Mouse (Mus musculus) lung, postnatal 0 days (tissue): ENCODE measurements around the gene Cyb5r2. TPM values are rescaled to one million over a fixed set of nuclear protein-coding genes. Genes with fewer than 3 reads are reported as not detected.
A peak's percentile ranks its signal among the peaks of the same experiment; 100 is the strongest.

Source experiments
- ATAC-seq: fragments of 200-750 bp; cut with Nextera tagmentation; 2 replicates; pipeline ENCODE4 v1.8.0; 2017; ENCODE audit warnings: moderate library complexity
- DNase-seq: peaks from one replicate; pipeline ENCODE4 v3.0.0-alpha.2; 2016; ENCODE audit warnings: low spot score
- H3K27ac ChIP-seq: fragments of 300-500 bp; sonication (generic); 2 replicates; pipeline ENCODE4 v1.5.1; 2014; ENCODE audit warnings: antibody characterized with exemption, mild to moderate bottlenecking, low read length, mixed read lengths
- H3K27me3 ChIP-seq: fragments of 300-500 bp; sonication (generic); replicated peaks from 2 replicates; pipeline ENCODE4 v1.6.1; 2014; ENCODE audit warnings: low read length, mixed read lengths; ENCODE audit not compliant: insufficient read depth
- H3K36me3 ChIP-seq: fragments of 300-500 bp; sonication (generic); 2 replicates; pipeline ENCODE4 v1.6.1; 2014; ENCODE audit warnings: low read length, mixed read lengths; ENCODE audit not compliant: insufficient read depth
- H3K4me1 ChIP-seq: fragments of 300-500 bp; sonication (generic); 2 replicates; pipeline ENCODE4 v1.6.1; 2014; ENCODE audit warnings: antibody characterized with exemption, low read depth, low read length, mixed read lengths; ENCODE audit not compliant: insufficient read depth
- H3K4me2 ChIP-seq: fragments of 300-500 bp; sonication (generic); replicated peaks from 2 replicates; pipeline ENCODE4 v1.6.1; 2014; ENCODE audit warnings: low read depth, mild to moderate bottlenecking, low read length, moderate library complexity, mixed read lengths
- H3K4me3 ChIP-seq: fragments of 300-500 bp; sonication (generic); 2 replicates; pipeline ENCODE4 v1.5.1; 2014; ENCODE audit warnings: low read depth, low read length
- H3K9ac ChIP-seq: fragments of 300-500 bp; sonication (generic); replicated peaks from 2 replicates; pipeline ENCODE4 v1.6.1; 2014; ENCODE audit warnings: low read depth, mild to moderate bottlenecking
- H3K9me3 ChIP-seq: fragments of 300-500 bp; sonication (generic); 2 replicates; pipeline ENCODE4 v1.6.1; 2016; ENCODE audit warnings: low read length, mixed read lengths
- CTCF ChIP-seq: IDR thresholded peaks from 2 replicates; pipeline ENCODE4 v1.5.1; 2016; ENCODE audit warnings: antibody characterized with exemption, mild to moderate bottlenecking
- EP300 ChIP-seq: IDR thresholded peaks from 2 replicates; pipeline ENCODE4 v1.6.1; 2016; ENCODE audit warnings: antibody characterized with exemption, mild to moderate bottlenecking, control low read depth
- whole genome bisulfite sequencing: fragments of 180-500 bp; shearing (Covaris S2); extraction: QIAGEN DNeasy Blood & Tissue Kit; methylation state at CpG from one replicate; pipeline ENCODE4 v1.1.7; 2014; 5-methylcytosine and 5-hydroxymethylcytosine counted together
- polyA plus RNA-seq: library from polyadenylated mRNA; unstranded; fragments of >200 nt; fragmentation: Nextera tagmentation; extraction: Ambion mirVana; gene quantifications from 2 replicates; pipeline ENCODE4 v1.2.1, GENCODE M21; 2015

Gene Cyb5r2
- polyA plus RNA-seq, 1 experiment from 2014 or later: 0.07 TPM

DNA sequence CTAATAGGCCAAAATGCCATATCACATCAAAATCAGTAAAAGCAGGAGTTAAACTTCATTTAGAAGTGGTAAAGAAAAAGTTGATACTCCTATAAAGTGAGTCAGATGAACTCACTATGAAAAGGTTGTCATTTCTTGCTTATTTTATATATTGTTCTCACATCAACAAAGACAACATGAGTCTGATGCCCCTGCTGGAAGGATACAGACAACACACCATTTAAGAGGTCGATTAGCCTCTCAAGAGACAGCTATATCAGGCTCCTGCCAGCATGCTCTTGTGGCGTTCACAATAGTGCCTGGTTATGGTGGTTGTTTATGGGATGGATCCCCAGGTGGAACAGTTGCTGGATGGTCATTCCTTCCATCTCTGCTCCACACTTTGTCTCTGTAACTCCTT, 24.7 kb downstream of the Cyb5r2 start:
- TF ChIP-seq EP300 (no peak), CTCF (no peak)
- H3K36me3 ChIP-seq: peaks cover 8% of the 10 kb centered on the region
- H3K27me3 ChIP-seq: no peaks in the 10 kb centered on the region
- H3K4me3 ChIP-seq: no peak overlapping the region
- H3K27ac ChIP-seq: no peak overlapping the region
- H3K9ac ChIP-seq: no peak overlapping the region
- ATAC-seq (no peak), DNase-seq (no peak)
- H3K4me1 ChIP-seq: 0 out of 2 replicates have a peak, but pooled peaks cover 3% of the 10 kb centered on the region
- no peaks in the 10 kb centered on the region for H3K9me3 ChIP-seq
- no peak overlapping the region for H3K4me2 ChIP-seq
- WGBS: 64% methylated on average over 2 of the region's 2 CpGs

DNA sequence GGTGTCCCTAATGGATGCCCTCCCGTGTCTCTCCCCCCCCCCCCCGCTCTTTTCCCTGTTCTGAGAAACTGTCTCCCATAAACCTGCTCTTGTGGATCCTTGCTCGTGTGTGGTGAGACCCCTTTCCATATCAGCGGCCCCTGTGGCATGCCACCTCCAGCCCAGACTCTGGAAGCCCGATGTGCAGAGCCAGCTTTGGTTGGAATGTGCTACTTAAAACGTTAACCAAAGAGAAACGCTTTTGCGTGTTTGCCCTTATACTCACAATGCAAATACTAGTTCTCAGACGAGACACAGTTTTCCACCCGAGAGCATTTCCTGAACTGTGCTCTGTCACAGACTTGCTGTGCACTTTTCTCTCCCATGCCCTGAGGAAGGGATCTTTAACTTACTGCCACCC, 27.2 kb downstream of the Cyb5r2 start:
- DNase-seq (no peak), ATAC-seq (0 out of 2 replicates have a peak, but pooled peaks have one; percentile 14)
- peaks cover 8% of the 10 kb centered on the region for H3K36me3 ChIP-seq
- TF ChIP-seq EP300: no peak
- TF ChIP-seq CTCF: no peak
- H3K4me1 ChIP-seq: 0 out of 2 replicates have a peak, but pooled peaks cover 3% of the 10 kb centered on the region
- no peak overlapping the region for H3K4me2 ChIP-seq
- no peaks in the 10 kb centered on the region for H3K27me3 ChIP-seq
- WGBS: 46% methylated on average over 10 of the region's 10 CpGs
- no peak overlapping the region for H3K4me3 ChIP-seq
- H3K27ac ChIP-seq: no peak overlapping the region
- H3K9me3 ChIP-seq: no peaks in the 10 kb centered on the region
- H3K9ac ChIP-seq: no peak overlapping the region

DNA sequence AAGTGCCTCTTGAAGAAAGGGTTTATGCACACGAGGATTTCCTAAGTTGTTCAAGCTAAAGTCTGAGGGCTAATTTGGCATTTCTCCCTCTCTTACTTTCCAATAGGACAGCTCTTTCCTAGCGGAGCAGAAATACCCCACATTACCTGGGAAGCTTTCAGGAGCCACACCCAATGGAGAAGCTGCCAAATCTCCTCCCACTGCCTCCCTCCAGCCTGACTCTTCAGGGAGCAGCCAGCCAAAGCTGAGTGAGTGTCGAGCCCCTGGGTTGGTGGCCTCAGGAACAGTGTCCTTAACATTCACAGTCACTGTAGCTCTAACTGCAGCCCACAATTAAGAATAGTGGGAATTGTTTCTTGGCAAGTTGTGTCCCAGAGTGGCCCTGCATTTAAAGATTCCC, 30.3 kb downstream of the Cyb5r2 start:
- no peaks in the 10 kb centered on the region for H3K9me3 ChIP-seq
- H3K4me3 ChIP-seq: no peak overlapping the region
- H3K36me3 ChIP-seq: peaks cover 16% of the 10 kb centered on the region
- 0 out of 2 replicates have a peak, but pooled peaks cover 3% of the 10 kb centered on the region for H3K4me1 ChIP-seq
- no peak overlapping the region for H3K4me2 ChIP-seq
- ATAC-seq: peak; percentile 48
- H3K9ac ChIP-seq: no peak overlapping the region
- TF ChIP-seq CTCF: no peak
- TF ChIP-seq EP300: no peak
- peak; percentile 45 for DNase-seq
- no peak overlapping the region for H3K27ac ChIP-seq
- 41% methylated on average over 3 of the region's 3 CpGs for WGBS
- H3K27me3 ChIP-seq: no peaks in the 10 kb centered on the region

DNA sequence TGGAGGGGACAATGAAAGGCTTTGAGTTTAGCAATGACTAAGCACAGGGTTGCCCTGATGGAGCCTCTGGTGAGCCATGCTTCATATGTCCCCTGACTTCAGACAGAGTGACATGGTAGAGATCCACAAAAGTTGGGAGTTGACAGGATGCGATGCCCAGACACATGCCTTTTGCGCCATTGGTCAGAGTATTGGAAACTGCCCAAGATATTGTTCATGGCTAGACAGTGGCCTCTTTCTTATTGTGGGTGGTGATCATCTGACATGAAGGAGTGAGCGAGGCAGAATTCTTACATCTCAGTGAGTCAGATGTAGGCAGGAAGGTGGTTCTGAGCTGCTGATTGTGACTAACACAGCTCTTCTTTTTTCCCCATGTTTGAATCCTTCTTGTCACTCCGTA, 35.3 kb downstream of the Cyb5r2 start:
- no peak for DNase-seq
- Histone ChIP-seq H3K27me3 (no peaks in the 10 kb centered on the region), H3K4me2 (no peak overlapping the region), H3K27ac (no peak overlapping the region), H3K9me3 (no peaks in the 10 kb centered on the region), H3K4me3 (no peak overlapping the region), H3K9ac (no peak overlapping the region), H3K4me1 (no peaks in the 10 kb centered on the region), H3K36me3 (peaks cover 30% of the 10 kb centered on the region; the same call in 1 of the 2 replicates)
- no peak for TF ChIP-seq EP300
- TF ChIP-seq CTCF: no peak
- 87% methylated on average over 4 of the region's 4 CpGs for WGBS
- no peak for ATAC-seq

DNA sequence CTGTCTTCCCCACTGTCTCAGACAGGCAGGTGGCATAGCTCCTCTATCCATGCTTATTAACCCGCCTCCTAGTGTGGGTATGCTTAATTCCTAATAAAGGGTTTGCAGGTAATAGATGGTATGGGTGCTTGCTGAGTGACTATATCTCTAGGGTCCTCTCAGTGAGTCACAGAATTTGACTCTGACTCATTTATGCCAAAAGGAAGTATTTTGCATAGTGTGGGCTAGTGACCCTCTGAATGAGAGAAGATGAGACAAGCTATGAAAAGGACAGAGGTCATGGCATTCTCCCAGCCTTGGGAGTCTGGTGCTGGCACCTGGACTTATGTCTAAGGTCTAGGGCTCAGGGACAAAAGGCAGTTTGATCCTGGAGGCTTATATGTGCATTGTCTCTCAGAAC, 37.1 kb downstream of the Cyb5r2 start:
- Histone ChIP-seq H3K27me3 (no peaks in the 10 kb centered on the region), H3K27ac (no peak overlapping the region), H3K4me2 (no peak overlapping the region), H3K36me3 (peaks cover 30% of the 10 kb centered on the region; the same call in 1 of the 2 replicates), H3K4me1 (no peaks in the 10 kb centered on the region), H3K9ac (no peak overlapping the region), H3K4me3 (no peak overlapping the region), H3K9me3 (no peaks in the 10 kb centered on the region)
- TF ChIP-seq CTCF (no peak), EP300 (no peak)
- WGBS: 88% methylated on average over 1 of the region's 1 CpGs
- DNase-seq (no peak), ATAC-seq (no peak)

DNA sequence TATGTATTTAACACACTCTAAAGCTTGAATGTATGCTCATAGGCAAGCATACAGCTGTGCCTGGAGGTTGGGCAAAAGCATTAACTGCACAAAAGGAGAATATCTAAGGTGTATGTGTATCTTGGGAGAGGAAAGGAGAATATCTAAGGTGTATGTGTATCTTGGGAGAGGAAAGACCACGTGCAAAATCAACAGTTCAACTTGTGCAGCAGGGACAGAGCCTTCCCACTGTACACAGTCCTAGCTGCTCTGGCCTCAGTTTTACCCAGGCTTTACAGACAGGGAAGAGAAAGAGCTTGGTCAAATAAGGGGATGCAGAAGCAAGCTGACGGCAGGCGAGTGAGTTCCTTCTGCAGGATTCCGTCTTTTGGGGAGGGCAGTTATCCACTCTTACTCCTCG, 43.8 kb downstream of the Cyb5r2 start:
- H3K4me2 ChIP-seq: no peak overlapping the region
- no peak overlapping the region for H3K27ac ChIP-seq
- peaks cover 6% of the 10 kb centered on the region; the same call in 1 of the 2 replicates for H3K36me3 ChIP-seq
- WGBS: 74% methylated on average over 5 of the region's 5 CpGs
- DNase-seq: no peak
- no peak for TF ChIP-seq EP300
- no peak for TF ChIP-seq CTCF
- no peak overlapping the region for H3K4me3 ChIP-seq
- no peaks in the 10 kb centered on the region for H3K4me1 ChIP-seq
- H3K27me3 ChIP-seq: no peaks in the 10 kb centered on the region
- H3K9ac ChIP-seq: no peak overlapping the region
- no peaks in the 10 kb centered on the region for H3K9me3 ChIP-seq
- ATAC-seq: no peak

DNA sequence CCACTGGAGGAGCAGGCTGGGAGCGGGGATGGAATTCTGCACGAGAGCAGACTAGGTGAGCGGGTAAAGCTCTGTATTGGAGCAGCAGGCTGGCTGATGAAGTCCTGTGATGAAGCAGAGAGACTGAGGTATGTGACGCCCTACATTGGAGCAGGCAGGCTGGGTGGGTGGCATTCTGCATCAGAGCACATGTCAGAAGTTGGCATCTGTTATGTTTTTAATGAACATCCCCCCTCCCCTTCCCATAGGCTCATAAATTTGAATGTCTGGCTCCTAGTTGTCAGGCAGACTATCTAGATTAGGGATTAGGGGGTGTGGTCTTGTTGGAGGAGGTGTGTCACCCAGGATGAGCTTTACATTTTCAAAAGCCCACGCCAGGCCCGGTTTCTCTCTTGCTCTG, 45.1 kb downstream of the Cyb5r2 start:
- 71% methylated on average over 6 of the region's 6 CpGs for WGBS
- H3K27ac ChIP-seq: no peak overlapping the region
- H3K36me3 ChIP-seq: peaks cover 6% of the 10 kb centered on the region; the same call in 1 of the 2 replicates
- no peak overlapping the region for H3K9ac ChIP-seq
- H3K4me2 ChIP-seq: no peak overlapping the region
- DNase-seq: no peak
- no peaks in the 10 kb centered on the region for H3K9me3 ChIP-seq
- TF ChIP-seq CTCF (no peak), EP300 (no peak)
- no peak overlapping the region for H3K4me3 ChIP-seq
- no peak for ATAC-seq
- H3K4me1 ChIP-seq: no peaks in the 10 kb centered on the region
- no peaks in the 10 kb centered on the region for H3K27me3 ChIP-seq
